Mouse (Mus musculus) neural tube, embryonic 11.5 days (tissue): Measurements from ENCODE around the gene Gm21887. TPM values are rescaled to one million over a fixed set of nuclear protein-coding genes. Genes with fewer than 3 reads are reported as not detected.
"Not testable (repeated sequence)": the region's sequence is repeated elsewhere in the genome, so short reads cannot be mapped to it uniquely, and the experiment has no call there.

Source experiments
- ATAC-seq: fragments of 200-750 bp; cut with Nextera tagmentation; 2 replicates; pipeline ENCODE4 v1.8.0; 2017; ENCODE audit warnings: moderate number of reproducible peaks, mild to moderate bottlenecking, moderate TSS enrichment, moderate library complexity; ENCODE audit not compliant: insufficient read depth, low FRiP score, low TSS enrichment
- DNase-seq: peaks from one replicate; pipeline ENCODE4 v3.0.0-alpha.2; 2015; ENCODE audit warnings: low spot score
- H3K27ac ChIP-seq: fragments of 300-500 bp; sonication (generic); 2 replicates; pipeline ENCODE4 v1.5.1; 2014; ENCODE audit warnings: low read depth, mild to moderate bottlenecking, low read length
- H3K27me3 ChIP-seq: fragments of 300-500 bp; sonication (generic); 2 replicates; pipeline ENCODE4 v1.6.1; 2014; ENCODE audit warnings: mild to moderate bottlenecking, low read length, mixed read lengths; ENCODE audit not compliant: control insufficient read depth, insufficient read depth
- H3K36me3 ChIP-seq: fragments of 300-500 bp; sonication (generic); 2 replicates; pipeline ENCODE4 v1.6.1; 2014; ENCODE audit warnings: mild to moderate bottlenecking, low read length, moderate library complexity, mixed read lengths; ENCODE audit not compliant: control insufficient read depth, insufficient read depth
- H3K4me1 ChIP-seq: fragments of 300-500 bp; sonication (generic); 2 replicates; pipeline ENCODE4 v1.6.1; 2014; ENCODE audit warnings: low read length, mixed read lengths; ENCODE audit not compliant: control insufficient read depth, insufficient read depth
- H3K4me2 ChIP-seq: fragments of 300-500 bp; sonication (generic); 2 replicates; pipeline ENCODE4 v1.6.1; 2014; ENCODE audit warnings: low read depth, mild to moderate bottlenecking, moderate library complexity
- H3K4me3 ChIP-seq: fragments of 300-500 bp; sonication (generic); 2 replicates; pipeline ENCODE4 v1.5.1; 2014; ENCODE audit warnings: low read depth, low read length
- H3K9ac ChIP-seq: fragments of 300-500 bp; sonication (generic); 2 replicates; pipeline ENCODE4 v1.6.1; 2014; ENCODE audit warnings: mild to moderate bottlenecking, low read length
- H3K9me3 ChIP-seq: fragments of 300-500 bp; sonication (generic); 2 replicates; pipeline ENCODE4 v1.6.1; 2016; ENCODE audit warnings: low read length; ENCODE audit not compliant: control insufficient read depth
- WGBS: fragments of 180-500 bp; shearing (Covaris S2); extraction: QIAGEN DNeasy Blood & Tissue Kit; methylation state at CpG from one replicate; pipeline ENCODE4 v1.1.7; 2014; 5-methylcytosine and 5-hydroxymethylcytosine counted together
- polyA plus RNA-seq: library from polyadenylated mRNA; unstranded; fragments of >200 nt; fragmentation: Nextera tagmentation; extraction: Ambion mirVana; gene quantifications from 2 replicates; pipeline ENCODE4 v1.2.1, GENCODE M21; 2014

Gm21887 gene
- polyA plus RNA-seq, 1 experiment from 2014 or later: 214 TPM

GRCm38 (mm10) chrX:169999226-169999883 lies 10.1 kb upstream of the Gm21887 start:
- not testable (repeated sequence) for ATAC-seq, H3K27ac ChIP-seq, H3K9me3 ChIP-seq, H3K27me3 ChIP-seq, H3K4me1 ChIP-seq, H3K4me2 ChIP-seq, H3K4me3 ChIP-seq, H3K9ac ChIP-seq, H3K36me3 ChIP-seq
- 41% methylated on average over 6 of the region's 11 CpGs for WGBS
- DNase-seq: peak; percentile 17

GRCm38 (mm10) chrX:169999912-170000641 lies 9.4 kb upstream of the Gm21887 start:
- H3K27ac ChIP-seq, H3K9ac ChIP-seq, H3K9me3 ChIP-seq, H3K27me3 ChIP-seq, H3K36me3 ChIP-seq, H3K4me1 ChIP-seq, ATAC-seq, H3K4me2 ChIP-seq, H3K4me3 ChIP-seq: not testable (repeated sequence)
- peak; percentile 2 for DNase-seq
- no CpG with 5 or more reads among the region's 3 CpGs for WGBS

DNA sequence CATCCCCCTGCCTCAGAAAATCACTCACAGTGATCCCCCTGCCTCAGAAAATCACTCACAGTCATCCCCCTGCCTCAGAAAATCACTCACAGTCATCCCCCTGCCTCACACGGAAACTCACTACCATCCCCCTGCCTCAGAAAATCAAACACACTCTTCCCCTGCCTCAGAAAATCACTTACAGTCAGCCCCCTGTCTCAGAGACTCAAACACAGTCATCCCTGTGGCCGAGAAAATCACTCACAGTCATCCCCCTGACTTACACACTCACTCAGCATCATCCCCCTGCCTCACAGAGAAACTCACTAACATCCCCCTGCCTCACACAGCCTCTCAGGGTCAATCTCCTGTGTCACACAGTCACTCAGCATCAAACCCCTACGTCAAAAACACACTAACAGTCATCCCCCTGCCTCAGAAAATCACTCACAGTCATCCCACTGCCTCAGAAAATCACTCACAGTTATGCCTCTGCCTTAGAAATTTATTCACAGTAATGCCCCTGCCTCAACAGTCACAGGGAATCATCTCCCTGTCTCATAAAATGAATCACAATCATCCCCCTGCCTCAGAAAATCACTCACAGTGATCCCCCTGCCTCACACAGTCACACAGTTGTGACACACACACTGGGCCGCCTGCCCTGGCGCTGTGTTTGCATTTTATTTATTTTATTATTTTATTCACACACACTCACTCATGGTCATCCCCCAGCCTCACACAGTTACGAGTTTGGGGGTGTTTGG lies 8.6 kb upstream of the Gm21887 start:
- H3K9ac ChIP-seq, ATAC-seq, H3K27ac ChIP-seq, H3K27me3 ChIP-seq, H3K4me2 ChIP-seq, H3K36me3 ChIP-seq, H3K4me3 ChIP-seq, H3K4me1 ChIP-seq, H3K9me3 ChIP-seq: not testable (repeated sequence)
- peak; percentile 1 for DNase-seq
- WGBS: 36% methylated on average over 6 of the region's 6 CpGs

DNA sequence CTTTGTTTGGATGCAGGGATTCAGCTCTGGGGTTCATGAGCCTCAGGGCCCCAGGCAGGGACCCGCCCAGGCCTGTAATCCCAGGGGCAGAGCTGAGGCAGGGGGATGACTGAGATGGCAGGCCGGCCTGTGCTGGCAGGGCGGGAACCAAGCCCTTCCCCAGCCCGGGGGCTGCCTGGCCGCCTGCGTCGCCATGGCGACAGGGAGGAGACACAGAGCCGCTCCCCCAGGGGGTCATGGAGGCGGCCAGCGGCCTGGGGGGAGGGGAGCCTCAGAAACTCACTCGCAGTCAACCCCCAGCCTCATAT lies 8.1 kb upstream of the Gm21887 start:
- not testable (repeated sequence) for H3K4me3 ChIP-seq, H3K27me3 ChIP-seq, H3K9ac ChIP-seq, H3K36me3 ChIP-seq, DNase-seq, H3K9me3 ChIP-seq, H3K4me1 ChIP-seq, H3K27ac ChIP-seq, H3K4me2 ChIP-seq
- ATAC-seq: peak; percentile 20; the same call in 1 of the 2 replicates
- no CpG with 5 or more reads among the region's 12 CpGs for WGBS

DNA sequence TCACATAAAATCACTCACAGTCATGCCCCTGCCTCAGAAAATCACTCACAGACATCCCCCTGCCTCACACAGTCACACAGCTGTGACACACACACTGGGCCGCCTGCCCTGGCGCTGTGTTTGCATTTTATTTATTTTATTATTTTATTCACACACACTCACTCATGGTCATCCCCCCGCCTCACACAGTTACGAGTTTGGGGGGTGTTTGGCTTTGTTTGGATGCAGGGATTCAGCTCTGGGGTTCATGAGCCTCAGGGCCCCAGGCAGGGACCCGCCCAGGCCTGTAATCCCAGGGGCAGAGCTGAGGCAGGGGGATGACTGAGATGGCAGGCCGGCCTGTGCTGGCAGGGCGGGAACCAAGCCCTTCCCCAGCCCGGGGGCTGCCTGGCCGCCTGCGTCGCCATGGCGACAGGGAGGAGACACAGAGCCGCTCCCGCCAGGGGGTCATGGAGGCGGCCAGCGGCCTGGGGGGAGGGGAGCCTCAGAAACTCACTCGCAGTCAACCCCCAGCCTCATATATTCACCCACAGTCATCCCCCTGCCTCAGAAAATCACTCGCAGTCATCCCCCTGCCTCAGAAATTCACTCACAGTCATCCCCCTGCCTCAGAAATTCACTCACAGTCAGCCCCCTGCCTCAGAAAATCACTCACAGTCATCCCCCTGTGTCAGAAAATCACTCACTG lies 6.8 kb upstream of the Gm21887 start:
- not testable (repeated sequence) for H3K4me3 ChIP-seq, H3K4me2 ChIP-seq, H3K27ac ChIP-seq, DNase-seq, H3K36me3 ChIP-seq, H3K27me3 ChIP-seq, H3K4me1 ChIP-seq, H3K9ac ChIP-seq, H3K9me3 ChIP-seq
- WGBS: 48% methylated on average over 5 of the region's 18 CpGs
- peak; percentile 55 for ATAC-seq

GRCm38 (mm10) chrX:170003536-170003935 lies 5.9 kb upstream of the Gm21887 start:
- H3K4me1 ChIP-seq, H3K4me3 ChIP-seq, DNase-seq, H3K9ac ChIP-seq, H3K27me3 ChIP-seq, ATAC-seq, H3K4me2 ChIP-seq, H3K36me3 ChIP-seq, H3K27ac ChIP-seq: not testable (repeated sequence)
- whole genome bisulfite sequencing: 36% methylated on average over 1 of the region's 1 CpGs
- peaks cover 16% of the 10 kb centered on the region for H3K9me3 ChIP-seq

DNA sequence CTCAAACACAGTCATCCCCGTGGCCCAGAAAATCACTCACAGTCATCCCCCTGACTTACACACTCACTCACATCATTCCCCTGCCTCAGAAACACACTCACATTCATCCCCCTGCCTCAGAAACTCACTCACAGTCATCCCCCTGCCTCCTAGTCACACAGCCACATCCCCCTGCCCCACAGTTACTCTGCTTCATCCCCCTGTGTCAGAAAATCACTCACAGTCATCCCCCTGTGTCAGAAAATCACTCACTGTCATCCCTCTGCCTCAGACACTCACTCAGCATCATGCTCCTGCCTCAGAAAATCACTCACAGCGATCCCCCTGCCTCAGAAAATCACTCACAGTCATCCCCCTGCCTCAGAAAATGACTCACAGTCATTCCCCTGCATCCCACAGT lies 5.2 kb upstream of the Gm21887 start:
- not testable (repeated sequence) for H3K4me3 ChIP-seq, H3K4me2 ChIP-seq, DNase-seq, H3K27me3 ChIP-seq, H3K4me1 ChIP-seq, ATAC-seq, H3K9ac ChIP-seq, H3K36me3 ChIP-seq
- H3K9me3 ChIP-seq: peaks cover 18% of the 10 kb centered on the region
- 49% methylated on average over 2 of the region's 2 CpGs for WGBS
- H3K27ac ChIP-seq: peak overlapping the region; percentile 4

GRCm38 (mm10) chrX:170004793-170005192 lies 4.7 kb upstream of the Gm21887 start:
- not testable (repeated sequence) for H3K4me1 ChIP-seq, H3K27me3 ChIP-seq, ATAC-seq, H3K36me3 ChIP-seq, H3K27ac ChIP-seq, H3K9ac ChIP-seq, H3K4me2 ChIP-seq, H3K4me3 ChIP-seq
- peak; percentile 2 for DNase-seq
- WGBS: 33% methylated on average over 5 of the region's 5 CpGs
- H3K9me3 ChIP-seq: peaks cover 23% of the 10 kb centered on the region
